Mouse (Mus musculus) skeletal muscle tissue, adult 2 months (tissue): ENCODE measurements around the gene A930017K11Rik.

Source experiments
- DNase-seq: peaks from one replicate; pipeline ENCODE4 v3.0.0-alpha.2; 2012; ENCODE audit warnings: low read depth, low spot score

Gene A930017K11Rik

GRCm38 (mm10) chr17:25959630-25960467 lies 7.5 kb upstream of the A930017K11Rik start:
- DNase-seq: no peak

GRCm38 (mm10) chr17:25958771-25959494 lies 6.6 kb upstream of the A930017K11Rik start:
- no peak for DNase-seq

GRCm38 (mm10) chr17:25957586-25958051 lies 5.3 kb upstream of the A930017K11Rik start:
- DNase-seq: no peak

GRCm38 (mm10) chr17:25956631-25957030 lies 4.3 kb upstream of the A930017K11Rik start:
- DNase-seq: no peak

GRCm38 (mm10) chr17:25956201-25956600 lies 3.8 kb upstream of the A930017K11Rik start:
- no peak for DNase-seq

GRCm38 (mm10) chr17:25955736-25956135 lies 3.4 kb upstream of the A930017K11Rik start:
- no peak for DNase-seq

GRCm38 (mm10) chr17:25954671-25955070 lies 2.3 kb upstream of the A930017K11Rik start:
- DNase-seq: no peak

- DNase-seq: no peak
These were observed 796 bp upstream of the A930017K11Rik start for GRCm38 (mm10) chr17:25953161-25953560.

GRCm38 (mm10) chr17:25951225-25951802 lies 1.1 kb downstream of the A930017K11Rik start:
- DNase-seq: no peak

GRCm38 (mm10) chr17:25950706-25951105 lies 1.7 kb downstream of the A930017K11Rik start:
- DNase-seq: no peak

GRCm38 (mm10) chr17:25949981-25950380 lies 2.4 kb downstream of the A930017K11Rik start:
- DNase-seq: no peak

GRCm38 (mm10) chr17:25948051-25948450 lies 4.3 kb downstream of the A930017K11Rik start:
- DNase-seq: no peak

GRCm38 (mm10) chr17:25947576-25947975 lies 4.8 kb downstream of the A930017K11Rik start:
- no peak for DNase-seq

- DNase-seq: no peak
These were observed 5.5 kb downstream of the A930017K11Rik start for GRCm38 (mm10) chr17:25946891-25947290.

- no peak for DNase-seq
These were observed 6.0 kb downstream of the A930017K11Rik start for GRCm38 (mm10) chr17:25946349-25946748.

- DNase-seq: no peak
These were observed 6.7 kb downstream of the A930017K11Rik start for GRCm38 (mm10) chr17:25945517-25946155.

GRCm38 (mm10) chr17:25944366-25945163 lies 7.8 kb downstream of the A930017K11Rik start, which contains the start of the genes Pigq and Nhlrc4:
Pigq (minus strand) TSS chr17:25944936.
Nhlrc4 (minus strand) TSS chr17:25944961.
- no peak for DNase-seq

GRCm38 (mm10) chr17:25943769-25944168 lies 8.6 kb downstream of the A930017K11Rik start:
- DNase-seq: no peak

- DNase-seq: no peak
These were observed 9.1 kb downstream of the A930017K11Rik start for GRCm38 (mm10) chr17:25943221-25943620.

- no peak for DNase-seq
These were observed 9.7 kb downstream of the A930017K11Rik start for GRCm38 (mm10) chr17:25942597-25943151.
